Mouse (Mus musculus) embryonic facial prominence, embryonic 11.5 days (tissue): Measurements from ENCODE around the gene Mbtps2. TPM values are rescaled to one million over a fixed set of nuclear protein-coding genes. Genes with fewer than 3 reads are reported as not detected.

Experiments
- ATAC-seq: fragments of 200-750 bp; cut with Nextera tagmentation; replicated peaks from 2 replicates; pipeline ENCODE4 v1.8.0; 2017; ENCODE audit warnings: low read depth; ENCODE audit not compliant: insufficient number of reproducible peaks, low FRiP score, low TSS enrichment
- DNase-seq: peaks from one replicate; pipeline ENCODE4 v3.0.0-alpha.2; 2015; ENCODE audit warnings: low spot score
- H3K27ac ChIP-seq: fragments of 300-500 bp; sonication (generic); replicated peaks from 2 replicates; pipeline ENCODE4 v1.5.1; 2014; ENCODE audit warnings: mild to moderate bottlenecking, low read depth, low read length, control low read depth
- H3K27me3 ChIP-seq: fragments of 300-500 bp; sonication (generic); 2 replicates; pipeline ENCODE4 v1.6.1; 2014; ENCODE audit warnings: mild to moderate bottlenecking, low read length, moderate library complexity, mixed read lengths; ENCODE audit not compliant: control insufficient read depth, insufficient read depth
- H3K36me3 ChIP-seq: fragments of 300-500 bp; sonication (generic); replicated peaks from 2 replicates; pipeline ENCODE4 v1.6.1; 2014; ENCODE audit warnings: low read depth, mild to moderate bottlenecking, low read length, moderate library complexity, mixed read lengths; ENCODE audit not compliant: control insufficient read depth, insufficient read depth
- H3K4me1 ChIP-seq: fragments of 300-500 bp; sonication (generic); 2 replicates; pipeline ENCODE4 v1.6.1; 2014; ENCODE audit warnings: low read length, mixed read lengths; ENCODE audit not compliant: control insufficient read depth, insufficient read depth
- H3K4me2 ChIP-seq: fragments of 300-500 bp; sonication (generic); 2 replicates; pipeline ENCODE4 v1.6.1; 2014; ENCODE audit warnings: low read depth, mild to moderate bottlenecking, control low read depth, low read length, moderate library complexity
- H3K4me3 ChIP-seq: fragments of 300-500 bp; sonication (generic); 2 replicates; pipeline ENCODE4 v1.5.1; 2014; ENCODE audit warnings: low read depth, low read length, control low read depth
- H3K9ac ChIP-seq: fragments of 300-500 bp; sonication (generic); replicated peaks from 2 replicates; pipeline ENCODE4 v1.6.1; 2014; ENCODE audit warnings: mild to moderate bottlenecking, control low read depth, low read length
- H3K9me3 ChIP-seq: fragments of 300-500 bp; sonication (generic); replicated peaks from 2 replicates; pipeline ENCODE4 v1.6.1; 2016; ENCODE audit warnings: mild to moderate bottlenecking, low read length, inconsistent platforms, mixed read lengths; ENCODE audit not compliant: control insufficient read depth
- WGBS: fragments of 180-500 bp; shearing (Covaris S2); extraction: QIAGEN DNeasy Blood & Tissue Kit; methylation state at CpG from one replicate; pipeline ENCODE4 v1.1.7; 2014; 5-methylcytosine and 5-hydroxymethylcytosine counted together
- polyA plus RNA-seq: library from polyadenylated mRNA; unstranded; fragments of >200 nt; fragmentation: Nextera tagmentation; extraction: Ambion mirVana; gene quantifications from 2 replicates; pipeline ENCODE4 v1.2.1, GENCODE M21; 2014

Gene Mbtps2
- polyA plus RNA-seq, 1 experiment from 2014 or later = 27.0 TPM

DNA sequence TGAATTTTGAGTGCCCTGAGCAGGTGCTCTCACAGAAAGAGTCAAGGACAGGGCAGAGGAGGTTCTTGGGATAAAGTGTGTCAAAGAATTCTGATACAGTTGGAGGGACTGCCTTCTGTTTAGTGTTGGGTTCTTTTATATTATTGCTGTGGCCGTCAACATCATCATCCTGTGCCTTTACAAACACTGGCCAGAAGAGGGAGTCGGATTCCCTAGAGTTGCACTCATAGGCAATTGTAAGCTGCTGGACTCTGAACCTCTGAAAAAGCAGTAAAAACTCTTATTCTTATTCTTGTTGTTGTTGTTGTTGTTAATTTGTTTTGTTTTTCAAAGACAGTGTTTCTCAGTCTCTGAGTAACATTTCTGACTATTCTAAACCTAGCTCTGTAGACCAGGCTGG, 111.8 kb downstream of the Mbtps2 start:
- WGBS = 71% methylated on average over 2 of the region's 2 CpGs
- DNase-seq = peak; percentile 36
- H3K4me2 ChIP-seq = no peak overlapping the region

More for the DNA sequence above, 111.8 kb downstream of the Mbtps2 start:
- Histone ChIP-seq H3K36me3 (no peaks in the 10 kb centered on the region), H3K4me1 (no peaks in the 10 kb centered on the region), H3K9me3 (no peaks in the 10 kb centered on the region), H3K4me3 (no peak overlapping the region), H3K27me3 (no peaks in the 10 kb centered on the region), H3K9ac (no peak overlapping the region), H3K27ac (no peak overlapping the region)
- no peak for ATAC-seq

Other genes with a start within 250 kb of the Mbtps2 start
- 0.35 and 0.76 TPM in 2 replicates for gene Phex, start 183.4 kb downstream of the Mbtps2 start, polyA plus RNA-seq
- 108 and 121 TPM in 2 replicates for gene Sms, start 106.4 kb downstream of the Mbtps2 start, polyA plus RNA-seq
- gene Yy2, start 29.7 kb downstream of the Mbtps2 start, polyA plus RNA-seq = 6.5 and 8.4 TPM in 2 replicates
- gene Smpx, start 100.2 kb upstream of the Mbtps2 start, polyA plus RNA-seq = 0.59 and 3.6 TPM in 2 replicates
- gene Klhl34, start 219.7 kb upstream of the Mbtps2 start, polyA plus RNA-seq = 0.80 and 1.3 TPM in 2 replicates